Mouse (Mus musculus) cerebellum, adult 11 months (tissue): ENCODE results near the gene Olfr1134.
"Not testable (repeated sequence)": the region's sequence is repeated elsewhere in the genome, so short reads cannot be mapped to it uniquely, and the experiment has no call there.

Experiments used
- DNase-seq: peaks from one replicate; pipeline ENCODE4 v3.0.0; 2022

Olfr1134 gene

GRCm38 (mm10) chr2:87658360-87658759 is at the start of gene Olfr1134:
Olfr1134 (minus strand) TSS chr2:87658460.
- no peak for DNase-seq

- no peak for DNase-seq
These were observed 35.6 kb upstream of the Olfr1134 start, which contains the start of gene Olfr1136 for GRCm38 (mm10) chr2:87693847-87694246. Olfr1136 (minus strand) TSS chr2:87693947.

GRCm38 (mm10) chr2:87673564-87673963 is 15.3 kb upstream of the Olfr1134 start, which contains the start of gene Olfr1135:
Olfr1135 (minus strand) TSS chr2:87673664.
- no peak for DNase-seq

- DNase-seq, result no peak
These were observed 11.0 kb downstream of the Olfr1134 start, which contains the start of gene Olfr1133 for GRCm38 (mm10) chr2:87647274-87647673. Olfr1133 (minus strand) TSS chr2:87647374.

- DNase-seq, result no peak
These were observed 15.8 kb downstream of the Olfr1134 start for GRCm38 (mm10) chr2:87642441-87642840.

- no peak for DNase-seq
These were observed 20.8 kb downstream of the Olfr1134 start, which contains the start of gene Olfr1132 for GRCm38 (mm10) chr2:87637435-87637834. Olfr1132 (minus strand) TSS chr2:87637535.

- no peak for DNase-seq
These were observed 31.5 kb downstream of the Olfr1134 start, which contains the start of gene Olfr1131 for GRCm38 (mm10) chr2:87626804-87627203. Olfr1131 (plus strand) TSS chr2:87627104.

- not testable (repeated sequence) for DNase-seq
These were observed 52.3 kb downstream of the Olfr1134 start, which contains the start of gene Olfr1130 for GRCm38 (mm10) chr2:87605912-87606311. Olfr1130 (plus strand) TSS chr2:87606212.
